Mouse (Mus musculus): ENCODE results near the gene Magi2.

GRCm38 (mm10) chr5:19565636-19566035 is 338.8 kb downstream of the Magi2 start:
- TF ChIP-seq EP300 (IDR thresholded peaks at IDR 0.05; ENCODE audit: low read depth), result no peak
- TF ChIP-seq CTCF (IDR thresholded peaks at IDR 0.05; ENCODE audit: low read depth), result no peak
